Mouse (Mus musculus) hindbrain, postnatal 0 days (tissue): Measurements from ENCODE around the gene Nol12. TPM values are rescaled to one million over a fixed set of nuclear protein-coding genes. Genes with fewer than 3 reads are reported as not detected.

Source experiments
- ATAC-seq: fragments of 200-750 bp; cut with Nextera tagmentation; 2 replicates; pipeline ENCODE4 v1.8.0; 2017; ENCODE audit warnings: mild to moderate bottlenecking, moderate TSS enrichment, moderate library complexity
- DNase-seq: peaks from one replicate; pipeline ENCODE4 v3.0.0-alpha.2; 2015; ENCODE audit warnings: low spot score
- H3K27ac ChIP-seq: fragments of 300-500 bp; sonication (generic); 2 replicates; pipeline ENCODE4 v1.5.1; 2014; ENCODE audit warnings: mild to moderate bottlenecking
- H3K27me3 ChIP-seq: fragments of 300-500 bp; sonication (generic); 2 replicates; pipeline ENCODE4 v1.6.1; 2014; ENCODE audit warnings: low read length, mixed read lengths; ENCODE audit not compliant: insufficient read depth
- H3K36me3 ChIP-seq: fragments of 300-500 bp; sonication (generic); 2 replicates; pipeline ENCODE4 v1.6.1; 2014; ENCODE audit warnings: low read length, mixed read lengths; ENCODE audit not compliant: insufficient read depth
- H3K4me1 ChIP-seq: fragments of 300-500 bp; sonication (generic); 2 replicates; pipeline ENCODE4 v1.6.1; 2014; ENCODE audit warnings: antibody characterized with exemption, low read length, mixed read lengths; ENCODE audit not compliant: insufficient read depth
- H3K4me2 ChIP-seq: fragments of 300-500 bp; sonication (generic); 2 replicates; pipeline ENCODE4 v1.6.1; 2014; ENCODE audit warnings: low read depth, mild to moderate bottlenecking, low read length, moderate library complexity, mixed read lengths
- H3K4me3 ChIP-seq: fragments of 300-500 bp; sonication (generic); 2 replicates; pipeline ENCODE4 v1.5.1; 2014; ENCODE audit warnings: low read length
- H3K9ac ChIP-seq: fragments of 300-500 bp; sonication (generic); replicated peaks from 2 replicates; pipeline ENCODE4 v1.6.1; 2014; ENCODE audit warnings: mild to moderate bottlenecking, low read length, moderate library complexity, mixed read lengths
- H3K9me3 ChIP-seq: fragments of 300-500 bp; sonication (generic); 2 replicates; pipeline ENCODE4 v1.6.1; 2016; ENCODE audit warnings: low read length, mixed read lengths
- CTCF ChIP-seq: IDR thresholded peaks from 2 replicates; pipeline ENCODE4 v1.5.1; 2016; ENCODE audit warnings: antibody characterized with exemption, control low read depth, low read depth
- WGBS: fragments of 180-500 bp; shearing (Covaris S2); extraction: QIAGEN DNeasy Blood & Tissue Kit; methylation state at CpG from one replicate; pipeline ENCODE4 v1.1.7; 2014; 5-methylcytosine and 5-hydroxymethylcytosine counted together
- polyA plus RNA-seq: library from polyadenylated mRNA; unstranded; fragments of >200 nt; fragmentation: Nextera tagmentation; extraction: Ambion mirVana; gene quantifications from 2 replicates; pipeline ENCODE4 v1.2.1, GENCODE M21; 2015
- total RNA-seq: library from RNA; depleted of rRNA; stranded (reverse); fragments of >200 nt; gene quantifications from 2 replicates; pipeline ENCODE4 v1.2.3, GENCODE M21; 2014

Gene Nol12
- total and polyA plus RNA-seq, 2 experiments from 2014 or later, result 4.7 to 56.4 TPM

DNA sequence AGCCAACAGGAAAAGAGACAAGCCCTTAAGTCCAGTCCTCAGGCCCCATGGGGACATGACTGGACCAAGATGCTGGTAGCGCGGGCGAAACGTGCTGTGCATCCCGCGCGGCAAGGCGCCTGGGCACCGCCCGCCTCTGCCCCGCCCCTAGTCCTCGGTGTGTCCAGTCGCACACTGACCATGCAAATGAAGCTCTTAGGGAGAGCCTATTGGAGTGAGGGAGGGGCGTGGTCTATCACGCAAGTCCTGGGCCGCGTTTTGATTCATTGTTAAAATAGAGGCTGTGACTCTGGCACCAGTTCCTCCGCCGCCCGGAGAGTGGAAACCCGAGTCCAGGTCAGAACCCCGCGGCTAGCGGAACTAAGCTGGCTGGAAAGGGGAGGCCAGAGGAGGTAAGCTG is 12.9 kb downstream of the Nol12 start, which contains the start of gene Triobp:
Triobp (plus strand) TSS at position 68 of the 400 bp plus-strand sequence.
- TF ChIP-seq CTCF, result no peak
- 0% methylated on average over 24 of the region's 24 CpGs for WGBS
- peaks cover 5% of the 10 kb centered on the region; the same call in 1 of the 2 replicates for H3K4me1 ChIP-seq

DNA sequence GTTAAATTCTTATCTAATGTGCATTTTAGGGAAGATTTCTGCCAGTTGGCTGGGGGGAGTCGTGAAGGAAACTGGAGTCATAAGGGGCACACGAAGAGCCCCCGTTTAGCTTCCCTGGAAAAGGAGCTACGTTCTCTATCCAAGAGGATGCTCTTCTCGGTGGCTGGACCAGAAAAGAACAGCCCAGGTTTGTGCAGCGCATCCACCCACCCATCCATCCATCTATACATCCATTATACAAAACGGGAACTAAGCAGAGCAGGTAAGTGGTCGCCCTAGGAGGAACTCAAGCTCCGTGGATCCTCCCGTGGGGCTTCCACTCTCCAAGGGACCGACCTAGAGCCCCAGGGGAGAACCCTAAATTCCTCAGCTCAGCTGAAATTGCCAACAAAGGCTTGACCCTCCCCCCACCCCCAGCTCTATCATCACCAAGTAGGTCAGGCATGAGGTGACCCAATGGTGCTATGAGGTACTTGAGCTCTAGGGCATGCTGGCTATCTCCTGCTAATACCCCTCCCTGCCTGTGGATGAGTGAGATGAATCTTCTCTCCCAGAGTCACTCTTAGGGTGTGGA is 13.5 kb downstream of the Nol12 start:
- 1% methylated on average over 11 of the region's 11 CpGs for WGBS
- no peak for TF ChIP-seq CTCF
- Histone ChIP-seq H3K4me2 (peak overlapping the region; percentile 74), H3K4me3 (peak overlapping the region; percentile 61), H3K4me1 (peaks cover 5% of the 10 kb centered on the region; the same call in 1 of the 2 replicates), H3K27ac (peak overlapping the region; percentile 82), H3K27me3 (no peaks in the 10 kb centered on the region), H3K36me3 (no peaks in the 10 kb centered on the region), H3K9me3 (no peaks in the 10 kb centered on the region), H3K9ac (peak overlapping the region; percentile 64)
- peak; percentile 36; the same call in 1 of the 2 replicates for ATAC-seq
- DNase-seq, result no peak

More for the DNA sequence above, 12.9 kb downstream of the Nol12 start, which contains the start of gene Triobp:
- ATAC-seq, result peak; percentile 97
- H3K4me2 ChIP-seq, result peak within 1 kb of the TSS; percentile 74
- peak within 1 kb of the TSS; percentile 61 for H3K4me3 ChIP-seq
- no peaks in the 10 kb centered on the region for H3K9me3 ChIP-seq
- DNase-seq, result peak; percentile 96
- no peaks in the 10 kb centered on the region for H3K27me3 ChIP-seq
- peak within 1 kb of the TSS; percentile 82 for H3K27ac ChIP-seq
- H3K36me3 ChIP-seq, result no peaks in the 10 kb centered on the region
- peak within 1 kb of the TSS; percentile 64 for H3K9ac ChIP-seq

DNA sequence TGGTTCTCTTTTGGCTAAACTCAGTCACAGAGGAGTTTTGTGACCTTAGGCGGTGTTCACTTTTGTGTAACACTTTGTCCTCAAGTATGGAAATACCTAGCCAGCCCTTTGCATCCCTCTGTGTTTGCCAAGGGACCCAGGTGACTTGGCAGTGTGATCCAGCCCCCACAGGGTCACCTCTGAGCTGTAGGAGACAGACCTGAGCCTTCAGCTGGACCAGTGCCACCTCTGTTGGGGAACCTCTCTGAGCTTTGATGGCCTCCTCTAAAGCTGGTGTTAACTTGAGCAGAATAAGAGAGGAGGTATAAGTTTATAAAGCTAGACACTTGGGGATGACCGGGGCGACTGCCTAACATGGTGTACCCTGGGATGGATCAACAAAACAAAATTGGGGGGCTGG is 14.2 kb downstream of the Nol12 start:
- H3K27ac ChIP-seq, result no peak overlapping the region
- no peak for TF ChIP-seq CTCF
- peaks cover 5% of the 10 kb centered on the region; the same call in 1 of the 2 replicates for H3K4me1 ChIP-seq
- DNase-seq, result no peak
- H3K36me3 ChIP-seq, result no peaks in the 10 kb centered on the region
- H3K9ac ChIP-seq, result no peak overlapping the region
- peak overlapping the region; percentile 61; the same call in 1 of the 2 replicates for H3K4me3 ChIP-seq
- H3K27me3 ChIP-seq, result no peaks in the 10 kb centered on the region
- 94% methylated on average over 3 of the region's 3 CpGs for WGBS
- H3K4me2 ChIP-seq, result peak overlapping the region; percentile 74
- ATAC-seq, result no peak
- no peaks in the 10 kb centered on the region for H3K9me3 ChIP-seq

DNA sequence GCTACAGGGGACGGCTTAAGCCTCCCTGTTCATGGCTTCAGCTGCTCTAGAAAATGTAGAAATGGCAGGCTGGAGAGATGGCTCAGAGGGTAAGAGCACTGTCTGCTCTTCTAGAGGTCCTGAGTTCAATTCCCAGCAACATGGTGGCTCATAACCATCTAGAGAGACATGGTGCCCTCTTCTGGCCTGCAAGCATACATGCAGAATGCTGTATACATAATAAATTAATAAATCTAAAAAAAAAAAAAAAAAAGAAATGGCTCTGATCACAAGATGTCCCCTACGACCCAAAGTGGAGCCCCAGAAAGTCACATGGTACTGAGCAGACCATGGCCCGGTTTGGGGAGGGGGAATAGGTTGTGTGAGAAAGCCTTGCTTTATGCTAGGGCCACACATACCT is 20.9 kb downstream of the Nol12 start:
- 72% methylated on average over 3 of the region's 3 CpGs for WGBS
- TF ChIP-seq CTCF, result peak; percentile 24; the same call in 1 of the 2 replicates
- Histone ChIP-seq H3K9ac (no peak overlapping the region), H3K4me3 (no peak overlapping the region), H3K4me1 (no peaks in the 10 kb centered on the region), H3K36me3 (peaks cover 22% of the 10 kb centered on the region), H3K27ac (no peak overlapping the region), H3K4me2 (no peak overlapping the region), H3K27me3 (no peaks in the 10 kb centered on the region), H3K9me3 (no peaks in the 10 kb centered on the region)
- DNase-seq, result no peak
- ATAC-seq, result no peak

DNA sequence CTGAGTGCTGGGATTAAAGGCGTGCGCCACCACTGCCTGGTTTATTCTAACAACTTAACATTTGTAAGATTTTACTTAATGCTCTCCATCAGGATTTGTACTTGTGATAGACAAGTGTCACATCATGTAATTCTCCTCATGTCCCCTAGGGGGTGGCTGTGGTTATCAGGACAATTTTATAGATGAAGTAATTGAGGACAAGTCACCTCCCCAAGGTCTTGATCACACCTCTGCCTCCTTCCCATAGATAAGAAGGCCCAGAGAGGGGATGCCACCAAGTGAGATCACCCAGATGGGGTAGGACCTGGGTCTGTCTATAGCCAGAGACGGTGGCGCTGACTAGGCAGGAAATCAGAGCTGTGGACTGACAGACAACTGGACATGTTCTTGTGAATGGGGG is 21.6 kb downstream of the Nol12 start:
- H3K9ac ChIP-seq, result no peak overlapping the region
- no peak overlapping the region for H3K27ac ChIP-seq
- ATAC-seq (no peak), DNase-seq (peak; percentile 17)
- no peaks in the 10 kb centered on the region for H3K4me1 ChIP-seq
- H3K4me2 ChIP-seq, result no peak overlapping the region
- H3K36me3 ChIP-seq, result peaks cover 25% of the 10 kb centered on the region
- no peaks in the 10 kb centered on the region for H3K9me3 ChIP-seq
- no peak overlapping the region for H3K4me3 ChIP-seq
- TF ChIP-seq CTCF, result peak; percentile 52
- no peaks in the 10 kb centered on the region for H3K27me3 ChIP-seq
- 98% methylated on average over 4 of the region's 4 CpGs for WGBS

DNA sequence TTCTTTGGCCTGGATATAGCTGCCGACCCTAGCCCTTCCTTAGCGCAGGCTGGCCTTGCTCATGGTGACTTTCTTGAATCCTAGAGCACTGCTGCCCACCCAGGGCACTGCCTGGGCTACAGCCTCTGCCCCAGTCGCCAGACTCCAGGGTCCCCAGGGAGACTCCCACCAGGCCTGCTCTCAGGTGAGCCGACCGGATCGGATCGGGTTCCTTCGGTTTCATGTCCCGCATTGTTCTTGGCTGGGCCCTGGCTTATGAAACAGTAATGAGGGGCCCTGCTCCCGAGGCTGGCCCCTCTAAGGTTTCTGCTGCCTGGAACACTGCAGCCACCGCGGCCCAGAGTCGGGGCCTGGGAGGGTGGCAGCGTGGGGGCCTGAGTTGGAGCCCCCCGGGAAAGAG is 22.3 kb downstream of the Nol12 start:
- Histone ChIP-seq H3K4me2 (no peak overlapping the region), H3K4me3 (no peak overlapping the region), H3K27ac (no peak overlapping the region), H3K9ac (no peak overlapping the region), H3K4me1 (no peaks in the 10 kb centered on the region), H3K9me3 (no peaks in the 10 kb centered on the region), H3K36me3 (peaks cover 25% of the 10 kb centered on the region), H3K27me3 (no peaks in the 10 kb centered on the region)
- no peak for TF ChIP-seq CTCF
- ATAC-seq (no peak), DNase-seq (no peak)
- WGBS, result 81% methylated on average over 15 of the region's 15 CpGs

DNA sequence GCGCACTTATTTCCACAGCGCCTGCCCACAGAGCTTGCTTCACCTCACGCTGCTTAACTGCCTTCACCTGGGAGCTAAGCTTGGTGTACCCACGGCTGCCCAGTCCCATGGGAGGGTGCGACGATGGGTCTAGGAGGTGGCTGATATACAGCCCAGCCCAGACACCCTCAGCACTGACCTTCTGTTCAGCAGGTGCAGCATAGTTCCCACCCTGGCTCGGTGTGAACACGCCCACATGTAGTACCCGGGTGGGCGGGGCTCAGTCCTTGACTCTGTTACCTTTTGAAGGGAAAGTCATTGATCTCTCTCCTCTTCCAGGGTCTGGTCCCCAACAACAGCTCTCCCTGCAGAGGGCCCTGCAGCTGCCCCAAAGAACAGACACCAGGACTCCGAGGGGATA is 24.8 kb downstream of the Nol12 start:
- TF ChIP-seq CTCF, result no peak
- Histone ChIP-seq H3K27ac (no peak overlapping the region), H3K36me3 (peaks cover 23% of the 10 kb centered on the region), H3K27me3 (no peaks in the 10 kb centered on the region), H3K9me3 (no peaks in the 10 kb centered on the region), H3K4me3 (no peak overlapping the region), H3K9ac (no peak overlapping the region), H3K4me2 (no peak overlapping the region), H3K4me1 (no peaks in the 10 kb centered on the region)
- ATAC-seq (no peak), DNase-seq (no peak)
- 92% methylated on average over 11 of the region's 11 CpGs for WGBS
